Mouse (Mus musculus): ENCODE data around the gene Stx8. TPM values are rescaled to one million over a fixed set of nuclear protein-coding genes. Genes with fewer than 3 reads are reported as not detected.

The Stx8 gene
- total RNA-seq, 1 experiment from 2014 or later, result 55.2 TPM

DNA sequence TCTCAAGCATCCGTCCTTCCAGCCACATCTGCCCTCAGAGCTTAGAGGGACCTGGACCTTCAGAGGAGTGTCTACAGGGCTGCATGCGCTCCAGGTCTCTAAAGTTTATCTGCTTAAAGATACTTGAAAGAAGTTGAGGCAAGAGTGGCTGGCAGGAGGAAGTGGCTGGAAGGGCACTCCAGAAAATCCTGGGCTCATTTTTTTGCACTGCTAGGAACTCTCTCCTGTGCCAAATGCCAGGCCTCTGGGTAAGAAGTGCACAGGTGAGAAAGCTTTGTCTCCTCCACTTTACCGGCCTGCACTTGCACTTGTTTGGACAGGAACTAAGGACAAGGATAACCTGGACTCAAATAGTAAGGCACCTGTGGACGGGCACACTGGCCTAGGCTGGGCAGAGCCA is 202.4 kb downstream of the Stx8 start:
- no peak for ATAC-seq (replicated peaks; ENCODE audit: insufficient number of reproducible peaks, low FRiP score, low TSS enrichment, poor library complexity, severe bottlenecking)

DNA sequence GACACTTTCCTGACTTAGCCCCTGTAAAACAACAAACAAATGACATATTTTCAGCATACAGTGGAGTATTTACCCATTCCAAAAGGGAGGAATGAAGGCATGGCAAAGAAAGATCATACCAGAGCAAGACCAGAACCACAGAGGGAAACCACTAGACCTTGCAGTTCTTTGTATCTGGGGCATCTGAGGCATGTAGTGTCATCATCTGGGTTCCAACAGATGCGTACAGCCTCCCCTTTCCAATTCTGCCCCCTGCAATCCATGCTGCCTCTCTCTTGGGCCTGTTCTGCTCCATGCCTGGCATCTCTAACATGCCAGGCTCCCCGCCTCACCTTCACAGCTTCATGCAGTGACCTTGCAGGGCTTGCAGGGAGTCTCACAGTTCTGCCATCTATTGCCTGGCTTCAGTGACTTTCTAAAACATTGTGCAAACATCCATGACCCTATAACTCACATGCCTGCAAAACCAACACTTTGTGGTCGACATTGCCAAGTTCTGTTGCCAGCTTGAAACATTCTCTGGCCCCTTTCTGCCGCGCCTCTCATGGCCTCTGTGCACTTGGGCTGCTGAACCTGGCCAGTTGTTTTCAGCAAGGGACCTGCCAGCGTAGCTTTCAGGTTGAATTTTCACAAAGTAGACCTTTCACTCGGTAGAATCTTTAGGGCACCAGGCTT is 206.1 kb downstream of the Stx8 start:
- ATAC-seq (replicated peaks; ENCODE audit: insufficient number of reproducible peaks, low FRiP score, low TSS enrichment, poor library complexity, severe bottlenecking), result no peak

DNA sequence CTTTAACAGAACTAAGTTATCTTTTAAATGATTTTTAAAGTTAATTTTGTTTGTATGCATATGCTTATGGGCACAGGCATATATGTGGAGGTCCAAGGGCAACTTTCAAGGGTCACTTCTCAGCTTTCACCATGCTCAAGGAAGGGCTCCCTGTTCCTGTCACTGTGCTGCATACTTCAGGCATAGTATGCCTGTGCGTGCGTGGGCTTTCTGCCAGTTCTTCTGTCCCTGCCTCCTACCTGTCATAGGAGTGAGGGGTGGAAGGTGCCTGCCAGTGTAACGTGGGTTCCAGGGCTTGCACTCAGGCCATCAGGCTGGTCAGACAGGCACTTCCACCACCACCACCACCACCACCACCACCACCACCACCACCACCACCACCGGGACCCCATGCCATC is 206.7 kb downstream of the Stx8 start:
- ATAC-seq (replicated peaks; ENCODE audit: insufficient number of reproducible peaks, low FRiP score, low TSS enrichment, poor library complexity, severe bottlenecking), result no peak

DNA sequence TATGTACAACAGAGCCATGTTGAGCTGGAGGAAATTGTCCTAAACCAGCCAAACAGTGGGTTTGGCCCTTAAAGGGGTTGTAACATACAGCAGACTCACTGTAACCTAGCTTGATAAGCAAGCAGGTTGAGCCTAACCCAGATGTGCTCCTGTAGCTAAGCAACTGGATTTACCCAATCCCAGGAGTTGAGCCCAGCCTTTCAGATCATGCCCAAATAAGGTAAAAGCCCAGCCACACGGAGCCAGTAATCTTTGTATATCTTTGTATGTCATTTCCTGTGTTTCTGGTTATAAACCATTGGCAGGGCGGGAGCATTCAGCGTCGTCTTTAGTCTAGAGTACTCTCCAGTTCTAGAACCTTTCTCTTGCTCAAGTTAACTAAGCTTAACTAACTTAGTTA is 210.6 kb downstream of the Stx8 start:
- no peak for ATAC-seq (replicated peaks; ENCODE audit: insufficient number of reproducible peaks, low FRiP score, low TSS enrichment, poor library complexity, severe bottlenecking)

DNA sequence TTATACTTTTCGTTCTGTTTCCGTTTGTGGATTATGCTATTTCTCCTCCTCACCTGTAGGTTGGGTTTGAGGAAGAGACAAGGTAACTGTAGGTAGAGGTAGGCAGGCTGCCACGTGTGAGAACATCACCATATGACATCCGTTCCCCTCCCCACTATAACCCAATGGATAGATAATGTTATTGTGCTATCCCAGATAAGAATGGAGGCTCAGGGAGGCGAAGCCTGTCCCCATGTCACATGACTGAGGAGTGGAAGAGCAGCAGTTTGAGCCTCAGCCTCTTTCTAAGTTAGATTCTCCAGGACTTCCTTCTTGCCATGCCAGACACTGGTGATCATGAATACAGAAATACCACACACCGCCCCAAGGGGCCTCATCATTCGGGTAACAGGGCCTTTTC is 211.4 kb downstream of the Stx8 start:
- ATAC-seq (replicated peaks; ENCODE audit: insufficient number of reproducible peaks, low FRiP score, low TSS enrichment, poor library complexity, severe bottlenecking), result no peak

DNA sequence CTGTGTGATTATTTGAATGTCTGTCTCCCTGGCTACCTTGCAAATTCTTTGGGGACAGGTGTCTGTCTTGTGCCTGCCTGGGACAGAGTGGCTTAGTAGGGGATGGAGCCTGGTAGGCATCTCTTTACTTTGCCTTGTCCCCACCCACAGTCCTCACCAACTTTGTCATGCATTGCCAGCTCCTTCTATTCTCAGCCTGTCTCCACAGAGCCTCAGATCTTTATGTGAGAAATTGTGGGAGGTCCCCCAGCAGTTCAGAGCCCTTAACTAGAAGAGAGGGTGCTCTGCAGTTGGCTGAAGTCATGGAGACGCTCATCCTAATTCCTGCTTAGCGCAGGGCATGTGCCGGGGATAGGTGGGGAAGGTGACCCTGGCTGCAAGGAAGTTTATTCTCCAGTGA is 219.7 kb downstream of the Stx8 start:
- no peak for ATAC-seq (replicated peaks; ENCODE audit: insufficient number of reproducible peaks, low FRiP score, low TSS enrichment, poor library complexity, severe bottlenecking)

DNA sequence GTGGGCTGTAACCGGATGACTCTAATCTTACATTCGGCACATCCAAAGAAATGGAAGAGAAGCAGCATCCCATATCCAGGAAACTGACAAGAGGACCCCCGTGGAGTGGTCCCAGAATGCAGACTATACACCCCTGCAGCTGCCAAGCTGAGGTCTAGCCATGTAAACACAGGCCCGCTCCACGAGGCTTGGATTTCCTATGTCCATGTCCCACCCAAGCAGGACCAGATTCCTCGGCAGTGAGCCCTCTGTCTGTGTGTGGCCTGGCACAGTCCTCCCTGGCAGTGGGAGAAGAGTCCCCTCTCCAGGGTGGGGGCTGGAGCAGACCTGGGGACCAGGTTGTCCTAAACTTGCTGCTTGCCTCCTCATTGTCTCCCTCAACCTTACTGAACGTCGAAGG is 221.2 kb downstream of the Stx8 start:
- ATAC-seq (replicated peaks; ENCODE audit: insufficient number of reproducible peaks, low FRiP score, low TSS enrichment, poor library complexity, severe bottlenecking), result no peak

DNA sequence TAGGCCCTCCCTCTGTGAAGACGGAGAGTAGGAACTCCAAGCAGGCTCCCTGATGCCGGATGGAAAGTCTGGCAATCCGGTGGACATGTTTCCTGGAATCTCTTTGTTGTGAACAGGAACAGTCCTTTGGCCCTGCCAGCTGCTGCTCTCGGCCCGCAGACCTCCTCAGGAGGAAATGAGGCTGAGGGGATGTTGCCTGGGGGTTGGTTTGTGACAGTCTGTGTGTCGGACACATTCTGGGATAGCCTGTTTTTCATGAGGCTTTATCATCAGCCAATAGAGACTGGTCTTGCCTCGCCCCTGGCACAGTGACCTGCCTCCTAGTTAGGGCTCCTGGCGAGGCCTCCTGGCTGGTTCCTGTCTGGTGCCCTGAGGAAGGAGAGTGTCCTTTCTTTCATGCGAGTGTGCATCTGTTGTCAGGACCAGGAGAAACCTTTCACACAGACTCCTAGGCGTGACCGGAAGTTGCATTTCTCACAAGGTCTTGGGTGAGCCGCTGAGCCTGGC is 222.8 kb downstream of the Stx8 start:
- no peak for ATAC-seq (replicated peaks; ENCODE audit: insufficient number of reproducible peaks, low FRiP score, low TSS enrichment, poor library complexity, severe bottlenecking)

DNA sequence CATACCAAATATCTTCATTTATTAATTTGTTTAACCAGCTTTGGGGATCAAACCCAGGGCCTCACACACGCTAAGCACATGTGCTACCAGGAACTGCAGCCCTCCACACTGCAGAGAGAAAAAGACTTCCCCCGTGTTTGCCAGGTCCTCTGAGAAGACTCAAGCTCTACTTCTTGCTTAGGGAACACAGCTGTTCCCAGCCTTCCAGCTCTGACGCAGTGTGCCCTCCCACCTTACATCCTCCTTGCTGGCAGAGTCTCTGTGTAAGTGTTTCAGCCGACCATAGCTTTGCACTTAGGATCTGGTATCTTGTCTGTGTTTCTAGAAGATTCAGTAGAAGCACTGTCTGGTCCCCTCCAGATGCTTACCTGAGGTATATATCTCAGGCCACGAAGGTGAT is 224.9 kb downstream of the Stx8 start:
- ATAC-seq (replicated peaks; ENCODE audit: insufficient number of reproducible peaks, low FRiP score, low TSS enrichment, poor library complexity, severe bottlenecking), result no peak

DNA sequence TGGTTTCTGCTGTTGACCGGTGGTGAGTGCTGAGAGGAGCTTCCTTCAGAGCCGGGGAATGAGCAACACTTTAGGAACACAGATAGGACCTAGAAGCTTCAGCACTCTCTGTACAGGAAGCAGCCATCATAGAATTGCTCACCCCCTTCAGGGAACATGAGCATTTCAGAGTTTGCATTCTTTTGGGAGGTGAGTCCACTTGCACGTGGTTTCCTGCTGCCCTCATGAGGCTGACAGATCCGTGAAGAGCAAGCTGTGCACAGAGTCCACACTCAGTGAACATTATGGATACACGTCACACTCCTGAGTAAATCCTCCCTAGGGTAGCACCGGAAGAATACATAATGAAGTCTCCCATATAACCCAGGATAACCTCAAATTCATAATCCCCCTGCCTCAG is 229.2 kb downstream of the Stx8 start:
- ATAC-seq (replicated peaks; ENCODE audit: insufficient number of reproducible peaks, low FRiP score, low TSS enrichment, poor library complexity, severe bottlenecking), result no peak

DNA sequence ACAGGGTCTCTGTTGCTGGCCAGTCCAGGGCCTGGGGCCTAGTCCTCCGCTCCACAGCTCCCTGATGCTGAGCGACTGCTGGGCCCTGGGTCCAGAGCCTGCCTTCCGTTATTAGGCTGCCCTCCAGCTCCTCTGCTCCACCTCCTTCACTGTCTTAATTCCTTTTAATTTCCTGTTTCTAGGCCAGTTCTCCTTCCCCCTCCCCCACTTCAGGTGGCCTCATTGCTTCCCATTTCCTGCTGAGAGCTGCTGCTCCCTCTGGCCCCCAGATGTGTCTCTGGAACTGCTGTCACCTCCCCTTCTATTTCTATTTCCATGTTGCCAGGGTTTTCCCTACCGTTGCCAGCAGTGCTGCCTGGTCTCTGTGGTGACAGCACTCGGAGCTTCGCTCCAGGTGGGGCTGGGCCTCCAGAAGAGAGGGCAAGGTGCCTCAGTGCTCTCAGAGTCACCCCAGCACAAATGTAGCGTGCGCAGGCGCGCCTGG is 229.7 kb downstream of the Stx8 start:
- no peak for ATAC-seq (replicated peaks; ENCODE audit: insufficient number of reproducible peaks, low FRiP score, low TSS enrichment, poor library complexity, severe bottlenecking)

DNA sequence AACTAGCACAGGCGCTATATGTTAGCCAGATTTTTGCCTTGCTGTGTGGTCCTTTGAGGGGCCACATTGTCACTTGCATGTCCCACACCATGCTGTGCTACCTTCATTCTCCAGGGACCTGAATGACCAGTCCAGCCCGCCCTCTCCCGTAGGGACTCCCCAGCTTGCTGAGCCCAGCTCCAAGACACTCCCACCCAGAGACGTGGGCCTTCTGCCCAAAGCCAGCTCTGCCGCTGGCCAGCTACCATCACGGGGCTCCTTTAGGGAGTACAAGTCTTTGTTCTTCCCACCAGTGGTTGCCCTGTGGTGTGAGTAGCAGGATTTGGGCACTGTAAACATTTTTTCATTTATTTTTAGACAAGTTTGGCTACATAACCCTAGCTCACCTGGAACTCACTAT is 230.6 kb downstream of the Stx8 start:
- no peak for ATAC-seq (replicated peaks; ENCODE audit: insufficient number of reproducible peaks, low FRiP score, low TSS enrichment, poor library complexity, severe bottlenecking)

DNA sequence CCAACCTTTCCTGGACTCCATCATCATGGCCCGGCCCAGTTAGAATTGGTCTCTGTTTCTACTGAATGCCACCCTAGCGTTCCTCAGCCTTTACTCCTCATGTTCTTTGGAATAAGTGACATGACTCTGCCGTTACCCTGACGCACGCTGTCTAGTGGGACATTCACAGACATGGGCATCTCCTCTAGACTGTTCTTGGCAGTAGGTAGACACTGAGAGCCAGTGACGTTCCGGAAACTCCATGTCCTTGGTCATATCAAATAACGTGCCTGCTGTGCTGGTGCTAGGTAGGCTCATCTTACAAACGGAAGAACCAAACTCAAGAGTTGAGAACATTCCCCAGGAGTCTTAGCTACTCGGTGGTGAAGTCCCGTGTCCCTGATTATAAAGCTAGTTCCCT is 231.5 kb downstream of the Stx8 start:
- no peak for ATAC-seq (replicated peaks; ENCODE audit: insufficient number of reproducible peaks, low FRiP score, low TSS enrichment, poor library complexity, severe bottlenecking)

DNA sequence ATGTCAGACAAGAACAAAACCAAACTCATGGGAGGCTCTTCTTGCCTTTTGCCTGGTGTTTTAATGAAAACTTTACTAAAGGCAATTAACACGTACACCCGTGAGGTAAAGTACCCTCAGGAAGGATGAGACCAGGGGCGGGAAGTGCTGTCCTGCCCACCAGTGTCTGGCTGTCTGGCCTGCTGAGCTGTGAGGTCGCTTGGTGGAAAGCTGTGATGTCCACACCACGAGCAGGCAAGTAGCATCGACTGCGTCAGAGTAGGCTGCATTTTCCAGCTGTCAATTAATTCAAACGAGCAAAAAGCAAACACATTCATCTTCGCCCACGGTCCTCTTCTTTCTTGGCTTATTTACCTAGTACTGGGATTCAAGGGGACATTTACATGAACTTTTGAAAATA is 232.7 kb downstream of the Stx8 start:
- ATAC-seq (replicated peaks; ENCODE audit: insufficient number of reproducible peaks, low FRiP score, low TSS enrichment, poor library complexity, severe bottlenecking), result no peak

DNA sequence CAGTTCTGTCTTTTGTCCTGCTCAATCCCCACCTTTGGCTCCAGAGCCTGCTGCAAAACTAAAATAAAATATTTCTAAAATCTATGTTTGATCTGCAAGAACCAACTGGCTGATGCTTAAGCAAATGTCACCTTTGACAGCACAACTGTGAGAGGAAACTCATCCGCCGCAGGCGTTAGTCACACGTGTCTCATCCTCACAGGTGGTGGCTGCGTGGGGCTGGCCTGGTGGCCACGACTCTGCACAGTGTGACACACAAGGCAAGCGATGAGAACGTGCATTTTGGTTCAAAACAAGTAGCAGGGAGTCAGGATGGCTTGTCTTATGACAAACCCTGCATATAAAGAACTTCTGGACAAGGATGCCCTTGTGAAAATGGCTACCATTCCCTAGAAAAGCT is 233.1 kb downstream of the Stx8 start:
- 0 out of 2 replicates have a peak, but pooled peaks have one; percentile 24 for ATAC-seq (replicated peaks; ENCODE audit: insufficient number of reproducible peaks, low FRiP score, low TSS enrichment, poor library complexity, severe bottlenecking)

DNA sequence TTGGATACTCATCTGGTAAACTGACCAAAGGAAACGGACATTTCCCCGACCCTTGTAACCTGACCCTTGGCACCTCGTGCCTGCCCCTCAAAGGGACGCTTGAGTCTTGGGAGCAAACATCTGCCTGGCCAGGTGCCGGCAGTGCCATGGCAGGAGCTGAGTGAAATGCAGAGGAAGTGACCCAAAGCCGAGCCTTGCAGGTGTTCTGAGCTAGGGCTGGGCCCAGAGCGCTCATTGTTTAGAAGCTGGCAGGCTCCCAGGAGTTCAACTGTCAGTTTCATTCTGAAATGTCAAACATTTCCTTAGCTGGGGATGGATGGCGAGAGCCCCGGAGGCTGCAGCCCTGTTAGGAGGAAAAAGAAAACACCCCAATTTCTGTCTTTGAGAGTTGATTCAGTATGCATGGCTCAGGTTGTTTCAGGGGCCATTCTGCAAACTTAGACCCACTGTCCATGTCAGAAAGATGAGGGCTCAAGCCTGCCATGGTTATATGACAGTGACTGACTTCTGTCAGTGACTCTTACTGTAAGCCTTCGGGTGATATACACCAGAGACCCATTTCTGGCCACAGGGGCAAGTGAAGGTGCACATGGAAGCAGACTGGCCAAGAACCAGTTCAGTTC is 233.9 kb downstream of the Stx8 start:
- no peak for ATAC-seq (replicated peaks; ENCODE audit: insufficient number of reproducible peaks, low FRiP score, low TSS enrichment, poor library complexity, severe bottlenecking)

DNA sequence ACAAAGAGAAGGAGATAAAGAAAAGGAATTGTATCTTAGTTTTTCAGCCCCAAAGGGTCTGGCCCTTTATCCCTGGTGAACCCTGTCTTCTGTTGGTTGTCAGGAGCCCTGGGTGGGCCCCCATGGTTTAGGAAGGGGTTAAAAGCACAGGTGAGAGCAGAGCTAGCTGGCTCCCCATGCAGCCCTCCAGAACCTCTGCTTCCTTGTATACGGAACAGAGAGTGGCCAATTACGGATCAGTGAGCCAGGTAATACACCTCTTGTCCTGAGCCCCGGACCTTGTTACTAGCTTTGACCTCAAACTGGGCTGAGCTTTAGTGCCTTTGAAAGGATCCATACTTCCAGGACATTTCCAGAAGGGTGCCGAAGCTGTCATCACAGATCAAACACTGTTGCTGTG is 234.5 kb downstream of the Stx8 start:
- no peak for ATAC-seq (replicated peaks; ENCODE audit: insufficient number of reproducible peaks, low FRiP score, low TSS enrichment, poor library complexity, severe bottlenecking)

DNA sequence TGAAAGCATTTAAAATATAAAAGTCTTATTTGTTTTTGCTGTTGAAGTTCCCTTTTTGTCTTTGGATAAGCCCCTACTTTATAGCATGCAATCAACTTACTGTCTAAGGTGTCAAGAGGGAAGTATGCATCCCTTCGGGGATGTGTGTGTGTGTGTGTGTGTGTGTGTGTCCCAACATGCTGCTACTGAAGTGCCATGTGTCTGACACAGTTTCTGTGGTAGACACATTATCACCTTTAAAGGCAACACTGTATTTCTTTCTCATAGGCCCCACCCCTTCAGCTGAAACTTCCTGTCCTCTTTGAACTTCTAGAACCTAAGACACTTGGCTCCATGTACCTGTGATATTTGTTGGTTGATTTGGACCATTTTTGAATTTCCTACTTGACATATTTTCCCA is 235.1 kb downstream of the Stx8 start:
- ATAC-seq (replicated peaks; ENCODE audit: insufficient number of reproducible peaks, low FRiP score, low TSS enrichment, poor library complexity, severe bottlenecking), result no peak

DNA sequence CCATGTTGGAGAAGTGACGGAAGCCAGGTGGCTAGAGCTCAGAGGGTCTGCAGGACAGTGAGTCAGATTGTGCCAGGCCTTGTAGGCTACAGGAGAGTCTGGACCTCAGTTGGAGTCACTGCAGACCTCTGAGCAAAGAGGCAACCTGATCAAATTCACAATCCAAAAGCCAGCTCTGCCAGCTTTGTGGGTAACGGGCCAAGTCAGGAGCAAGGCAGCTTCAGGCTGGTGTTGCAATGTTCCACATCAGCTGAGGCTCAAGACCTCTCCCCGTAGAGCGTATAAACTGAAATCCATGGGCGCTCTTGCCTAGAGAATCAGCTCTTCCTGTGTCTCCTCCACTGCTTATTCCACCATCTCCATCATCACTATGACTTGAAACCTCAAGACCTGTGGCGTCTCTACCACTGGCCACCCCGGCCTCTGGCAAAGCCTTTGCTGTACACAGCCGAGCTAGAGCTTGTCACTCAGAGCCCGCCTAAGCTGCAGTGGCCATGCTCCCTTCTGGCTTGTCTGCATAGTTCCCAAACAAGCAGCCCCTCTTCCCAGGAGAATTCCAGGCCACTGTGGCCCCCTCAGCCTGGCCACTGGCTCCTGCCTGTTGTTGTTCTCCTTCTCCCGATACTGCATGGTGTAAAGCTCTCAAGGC is 235.9 kb downstream of the Stx8 start:
- ATAC-seq (replicated peaks; ENCODE audit: insufficient number of reproducible peaks, low FRiP score, low TSS enrichment, poor library complexity, severe bottlenecking), result no peak

DNA sequence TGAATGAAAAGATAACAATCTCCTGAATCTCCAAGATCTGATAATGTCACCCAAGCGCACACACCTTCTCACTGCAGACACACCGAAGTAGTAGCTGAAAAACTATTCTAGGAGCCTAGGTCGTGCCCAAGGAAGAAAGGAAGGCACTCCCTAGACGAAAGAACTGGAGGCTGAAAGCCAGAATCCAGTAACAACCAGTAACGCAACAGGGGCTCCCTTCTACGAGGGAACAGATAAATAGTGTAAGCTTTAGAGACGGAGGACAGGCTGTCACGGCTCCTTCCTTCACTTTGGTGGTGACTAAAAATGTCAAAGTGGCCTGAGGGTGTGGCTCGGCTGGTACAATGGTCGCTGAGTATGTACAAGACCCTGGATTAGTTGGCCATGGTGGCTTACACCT is 236.6 kb downstream of the Stx8 start:
- no peak for ATAC-seq (replicated peaks; ENCODE audit: insufficient number of reproducible peaks, low FRiP score, low TSS enrichment, poor library complexity, severe bottlenecking)

All from monocyte, adult 5-6 weeks (primary cell).